In genomic region chr16:20591076-20591705, GRCm38 (mm10) we compare ENCODE assay signal across 9 mouse cellular contexts. TPM values are rescaled to one million over a fixed set of nuclear protein-coding genes. Genes with fewer than 3 reads are reported as not detected.
DNase-seq lines count a peak whose midpoint lies in the region; ATAC-seq lines count a peak whose summit lies in the region.
"Had no signal": no experiment of that assay in that cellular context is flagged by ENCODE, and none has a peak within 500 bp of the region (broad histone marks: within the 10 kb centered on the region; RNA-seq: fewer than 3 reads in every experiment).

No protein-coding gene starts in this region.

- WGBS in heart, embryonic 16.5 days, result 5% methylated on average over 37 of the region's 48 CpGs
- WGBS in embryonic facial prominence, embryonic 10.5 days, result 5% methylated on average over 48 of the region's 48 CpGs
- 4% methylated on average over 48 of the region's 48 CpGs for WGBS in hindbrain, embryonic 13.5 days
- WGBS in midbrain, embryonic 13.5 days, result 3% methylated on average over 48 of the region's 48 CpGs

- H3K4me3 ChIP-seq in heart, embryonic 16.5 days (ENCODE audit: low read length), result peak overlapping the region; percentile 20
- H3K4me3 ChIP-seq in embryonic facial prominence, embryonic 10.5 days, result peak overlapping the region; percentile 64
- peak overlapping the region; percentile 57 for H3K4me3 ChIP-seq in hindbrain, embryonic 13.5 days
- H3K4me3 ChIP-seq in midbrain, embryonic 13.5 days (replicated peaks), result peak overlapping the region; percentile 61

- H3K4me2 ChIP-seq in heart, embryonic 16.5 days (ENCODE audit: low read depth, low read length), result peak overlapping the region; percentile 33; the same call in 1 of the 2 replicates
- peak overlapping the region; percentile 90 for H3K4me2 ChIP-seq in hindbrain, embryonic 13.5 days
- peak overlapping the region; percentile 91 for H3K4me2 ChIP-seq in midbrain, embryonic 13.5 days (replicated peaks)

- intact Hi-C loops in heart, postnatal 36 days (cut with DNase I), result no loop called here

- no peaks in the 10 kb centered on the region for H3K36me3 ChIP-seq in heart, embryonic 16.5 days (ENCODE audit: control insufficient read depth, insufficient read depth)
- H3K36me3 ChIP-seq in embryonic facial prominence, embryonic 10.5 days (replicated peaks), result no peaks in the 10 kb centered on the region
- no peaks in the 10 kb centered on the region for H3K36me3 ChIP-seq in hindbrain, embryonic 13.5 days
- H3K36me3 ChIP-seq in midbrain, embryonic 13.5 days, result no peaks in the 10 kb centered on the region

- no peak overlapping the region for H3K27ac ChIP-seq in heart, embryonic 16.5 days (ENCODE audit: low read length)
- no peak overlapping the region for H3K27ac ChIP-seq in embryonic facial prominence, embryonic 10.5 days (replicated peaks)
- H3K27ac ChIP-seq in hindbrain, embryonic 13.5 days, result no peak overlapping the region
- H3K27ac ChIP-seq in midbrain, embryonic 13.5 days, result no peak overlapping the region

- DNase-seq in heart, postnatal 36 days, result no peak
- peak; percentile 49 for DNase-seq in embryonic facial prominence, embryonic 10.5 days (ENCODE audit: low spot score)
- no peak for DNase-seq in frontal cortex, adult 2 months (ENCODE audit: extremely low spot score in 1 of 2, low spot score in 1 of 2)
- no peak for DNase-seq in spleen, adult 18-20 months
- no peak for DNase-seq in layer of hippocampus, adult 9-10 months (ENCODE audit: low spot score)

- ATAC-seq in heart, embryonic 16.5 days (replicated peaks; ENCODE audit: extremely low read depth, insufficient read depth, low FRiP score), result no peak
- no peak for ATAC-seq in hindbrain, embryonic 13.5 days (ENCODE audit: low FRiP score)
- peak; percentile 10; the same call in 1 of the 2 replicates for ATAC-seq in midbrain, embryonic 13.5 days
- ATAC-seq: Patski had no signal

- H3K9ac ChIP-seq in heart, embryonic 16.5 days (ENCODE audit: low read length), result no peak overlapping the region
- peak overlapping the region; percentile 79 for H3K9ac ChIP-seq in hindbrain, embryonic 13.5 days
- H3K9ac ChIP-seq in midbrain, embryonic 13.5 days (replicated peaks), result peak overlapping the region; percentile 73

- no peaks in the 10 kb centered on the region for H3K9me3 ChIP-seq in heart, embryonic 16.5 days (replicated peaks; ENCODE audit: control insufficient read depth, low read length)
- H3K9me3 ChIP-seq in embryonic facial prominence, embryonic 10.5 days, result no peaks in the 10 kb centered on the region
- H3K9me3 ChIP-seq in hindbrain, embryonic 13.5 days, result no peaks in the 10 kb centered on the region
- H3K9me3 ChIP-seq in midbrain, embryonic 13.5 days, result no peaks in the 10 kb centered on the region

- H3K4me1 ChIP-seq in heart, embryonic 16.5 days (ENCODE audit: control insufficient read depth, insufficient read depth, low read length), result peaks cover 10% of the 10 kb centered on the region
- peaks cover 25% of the 10 kb centered on the region for H3K4me1 ChIP-seq in embryonic facial prominence, embryonic 10.5 days
- peaks cover 22% of the 10 kb centered on the region for H3K4me1 ChIP-seq in hindbrain, embryonic 13.5 days (replicated peaks)
- H3K4me1 ChIP-seq in midbrain, embryonic 13.5 days (replicated peaks), result peaks cover 23% of the 10 kb centered on the region

- peaks cover 61% of the 10 kb centered on the region for H3K27me3 ChIP-seq in heart, embryonic 16.5 days (ENCODE audit: control insufficient read depth, insufficient read depth, low read length)
- peaks cover 91% of the 10 kb centered on the region for H3K27me3 ChIP-seq in embryonic facial prominence, embryonic 10.5 days (replicated peaks; ENCODE audit: low read depth, poor library complexity, severe bottlenecking)
- peaks cover 83% of the 10 kb centered on the region for H3K27me3 ChIP-seq in hindbrain, embryonic 13.5 days
- H3K27me3 ChIP-seq in midbrain, embryonic 13.5 days, result peaks cover 64% of the 10 kb centered on the region

RNA-seq across cellular contexts. Expression of gene Vwa5b2, which starts 1.9 kb away (rescaled TPM):
- 0.28 and 0.29 TPM in 2 replicates for polyA plus RNA-seq in heart, embryonic 16.5 days (2015; fragmentation: Nextera tagmentation; extraction: Ambion mirVana)
- under 1 TPM in 1 of 2 experiments, not detected in 1; 0.05 TPM for total RNA-seq in heart, postnatal 36 days (2021)
- polyA plus RNA-seq in embryonic facial prominence, embryonic 10.5 days (2016; fragmentation: Nextera tagmentation; extraction: Ambion mirVana), result 2.0 and 3.0 TPM in 2 replicates
- polyA plus RNA-seq in hindbrain, embryonic 13.5 days (2015; fragmentation: Nextera tagmentation; extraction: Ambion mirVana), result 13.1 and 14.1 TPM in 2 replicates
- 9.9 and 11.9 TPM in 2 replicates for polyA plus RNA-seq in midbrain, embryonic 13.5 days (2015; fragmentation: Nextera tagmentation; extraction: Ambion mirVana)
- polyA plus RNA-seq in frontal cortex, adult 2 months (2012; rRNA removed), result 70.4 and 77.5 TPM in 2 replicates

RNA-seq across cellular contexts. Expression of gene Eef1akmt4, which starts 20.2 kb away (rescaled TPM):
- 18.9 and 19.9 TPM in 2 replicates for polyA plus RNA-seq in heart, embryonic 16.5 days (2015; fragmentation: Nextera tagmentation; extraction: Ambion mirVana)
- total RNA-seq in heart, postnatal 36 days (2021), result 1 to 10 TPM; 6.4 to 8.0 TPM
- 45.0 and 45.8 TPM in 2 replicates for polyA plus RNA-seq in embryonic facial prominence, embryonic 10.5 days (2016; fragmentation: Nextera tagmentation; extraction: Ambion mirVana)
- 13.4 and 15.1 TPM in 2 replicates for polyA plus RNA-seq in hindbrain, embryonic 13.5 days (2015; fragmentation: Nextera tagmentation; extraction: Ambion mirVana)
- polyA plus RNA-seq in midbrain, embryonic 13.5 days (2015; fragmentation: Nextera tagmentation; extraction: Ambion mirVana), result 14.9 and 15.1 TPM in 2 replicates
- polyA plus RNA-seq in frontal cortex, adult 2 months (2012; rRNA removed), result 2.3 and 3.2 TPM in 2 replicates

RNA-seq across cellular contexts. Expression of gene Gm49333, which starts 20.2 kb away (rescaled TPM):
- polyA plus RNA-seq in heart, embryonic 16.5 days (2015; fragmentation: Nextera tagmentation; extraction: Ambion mirVana), result not detected in 2 replicates
- total RNA-seq in heart, postnatal 36 days (2021), result not detected
- polyA plus RNA-seq in embryonic facial prominence, embryonic 10.5 days (2016; fragmentation: Nextera tagmentation; extraction: Ambion mirVana), result 0.49 TPM in 1 of 2 replicates, not detected in the other
- not detected in 2 replicates for polyA plus RNA-seq in hindbrain, embryonic 13.5 days (2015; fragmentation: Nextera tagmentation; extraction: Ambion mirVana)
- not detected in 2 replicates for polyA plus RNA-seq in midbrain, embryonic 13.5 days (2015; fragmentation: Nextera tagmentation; extraction: Ambion mirVana)
- 0.14 TPM in 1 of 2 replicates, not detected in the other for polyA plus RNA-seq in frontal cortex, adult 2 months (2012; rRNA removed)

RNA-seq across cellular contexts. Expression of gene Alg3, which starts 20.3 kb away (rescaled TPM):
- polyA plus RNA-seq in heart, embryonic 16.5 days (2015; fragmentation: Nextera tagmentation; extraction: Ambion mirVana), result 28.4 and 28.6 TPM in 2 replicates
- 1 to 10 TPM; 8.7 to 8.8 TPM for total RNA-seq in heart, postnatal 36 days (2021)
- 53.9 and 59.2 TPM in 2 replicates for polyA plus RNA-seq in embryonic facial prominence, embryonic 10.5 days (2016; fragmentation: Nextera tagmentation; extraction: Ambion mirVana)
- polyA plus RNA-seq in hindbrain, embryonic 13.5 days (2015; fragmentation: Nextera tagmentation; extraction: Ambion mirVana), result 41.3 and 43.3 TPM in 2 replicates
- polyA plus RNA-seq in midbrain, embryonic 13.5 days (2015; fragmentation: Nextera tagmentation; extraction: Ambion mirVana), result 40.6 and 43.5 TPM in 2 replicates
- 19.0 and 21.1 TPM in 2 replicates for polyA plus RNA-seq in frontal cortex, adult 2 months (2012; rRNA removed)

RNA-seq across cellular contexts. Expression of gene Camk2n2, which starts 29.9 kb away (rescaled TPM):
- polyA plus RNA-seq in heart, embryonic 16.5 days (2015; fragmentation: Nextera tagmentation; extraction: Ambion mirVana), result 0.35 and 0.37 TPM in 2 replicates
- total RNA-seq in heart, postnatal 36 days (2021), result 1 to 10 TPM; 1.1 to 1.2 TPM
- 1.4 TPM in 2 replicates for polyA plus RNA-seq in embryonic facial prominence, embryonic 10.5 days (2016; fragmentation: Nextera tagmentation; extraction: Ambion mirVana)
- polyA plus RNA-seq in hindbrain, embryonic 13.5 days (2015; fragmentation: Nextera tagmentation; extraction: Ambion mirVana), result 23.1 and 24.9 TPM in 2 replicates
- polyA plus RNA-seq in midbrain, embryonic 13.5 days (2015; fragmentation: Nextera tagmentation; extraction: Ambion mirVana), result 15.1 and 17.6 TPM in 2 replicates
- 125 and 142 TPM in 2 replicates for polyA plus RNA-seq in frontal cortex, adult 2 months (2012; rRNA removed)

Comparison
In these comparisons a context has a peak if more than half of its experiments do, and no peak if none do; other contexts are left out.
1. H3K4me2 ChIP-seq: peak in every context shown above with its lines; median percentile 91 in midbrain, embryonic 13.5 days; 90 in hindbrain, embryonic 13.5 days; 33 in heart, embryonic 16.5 days.